Mouse (Mus musculus) v-Abl transformed pro-B cells (cell line): ENCODE results near the gene Spdef.

Experiments
- in situ Hi-C, 2 experiments: fragments of 400-800 bp; cut with MboI; formaldehyde crosslinking; loops; one replicate each; pipeline ENCODE4 v1.15.1; 2025; ENCODE audit not compliant: unreplicated experiment in 2 of 2

The Spdef gene

GRCm38 (mm10) chr17:27732152-27732551, 3.4 kb upstream of the Spdef start:
- in situ Hi-C loops: no loop called here

- in situ Hi-C loops: no loop called here
Measured at GRCm38 (mm10) chr17:27726527-27726926, 2.2 kb downstream of the Spdef start.

- in situ Hi-C loops: no loop called here
Measured at GRCm38 (mm10) chr17:27725412-27725811, 3.3 kb downstream of the Spdef start.

DNA sequence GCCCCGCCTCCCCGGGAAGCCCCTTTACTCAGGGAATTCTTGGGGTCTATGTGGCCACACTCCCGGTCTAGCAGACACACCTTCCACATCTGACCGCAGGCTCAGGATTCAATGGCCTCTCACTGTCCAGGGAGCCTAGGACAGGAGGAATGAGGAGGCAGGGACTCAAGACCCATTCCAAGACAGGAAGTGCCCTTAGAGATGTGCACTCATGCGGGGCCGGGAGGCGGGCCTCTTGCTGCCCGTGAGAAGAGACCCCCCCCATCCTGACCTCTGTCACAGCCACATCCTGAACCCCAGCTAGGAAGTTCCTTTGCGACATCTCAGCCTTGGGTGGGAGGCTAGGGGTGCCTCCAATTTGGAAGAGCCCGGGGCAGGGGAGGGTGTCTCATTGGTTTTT, 3.7 kb downstream of the Spdef start:
- in situ Hi-C loops: no loop called here

- in situ Hi-C loops: no loop called here
Measured at GRCm38 (mm10) chr17:27724327-27724726, 4.4 kb downstream of the Spdef start.

DNA sequence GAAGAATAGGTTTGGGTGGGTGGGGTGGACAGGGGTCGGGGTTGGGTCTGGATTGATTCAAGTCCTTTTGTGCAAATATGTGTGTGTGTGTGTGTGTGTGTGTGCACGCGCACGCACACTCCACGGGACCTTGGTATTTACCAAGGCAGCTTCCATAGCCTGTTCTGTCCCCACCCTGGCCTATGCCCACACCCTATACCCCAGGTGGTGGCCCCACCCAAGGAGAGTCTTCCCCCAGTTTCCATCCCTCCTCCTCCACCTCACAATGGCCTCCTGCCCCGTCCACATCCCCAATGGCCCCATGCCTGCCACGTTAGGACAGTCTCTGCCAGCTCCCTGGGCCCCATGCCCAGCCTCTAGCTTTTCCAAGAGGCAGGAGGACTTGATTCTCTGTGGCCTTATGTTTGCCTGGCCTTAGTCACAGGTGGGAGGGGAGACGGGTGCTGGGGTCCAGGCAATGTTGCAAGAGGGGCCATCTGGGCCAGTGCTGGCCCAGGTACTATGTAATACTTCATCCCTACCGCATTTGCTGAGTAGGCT, 7.6 kb downstream of the Spdef start:
- in situ Hi-C loops: no loop called here

- in situ Hi-C loops: no loop called here
Measured at GRCm38 (mm10) chr17:27720326-27720725, 8.4 kb downstream of the Spdef start.

GRCm38 (mm10) chr17:27719663-27720062, 9.1 kb downstream of the Spdef start:
- in situ Hi-C loops: no loop called here

GRCm38 (mm10) chr17:27718250-27718649, 10.5 kb downstream of the Spdef start:
- in situ Hi-C loops: no loop called here

GRCm38 (mm10) chr17:27716804-27717203, 12.0 kb downstream of the Spdef start:
- in situ Hi-C loops: no loop called here

GRCm38 (mm10) chr17:27712832-27713231, 15.9 kb downstream of the Spdef start:
- in situ Hi-C loops: no loop called here

DNA sequence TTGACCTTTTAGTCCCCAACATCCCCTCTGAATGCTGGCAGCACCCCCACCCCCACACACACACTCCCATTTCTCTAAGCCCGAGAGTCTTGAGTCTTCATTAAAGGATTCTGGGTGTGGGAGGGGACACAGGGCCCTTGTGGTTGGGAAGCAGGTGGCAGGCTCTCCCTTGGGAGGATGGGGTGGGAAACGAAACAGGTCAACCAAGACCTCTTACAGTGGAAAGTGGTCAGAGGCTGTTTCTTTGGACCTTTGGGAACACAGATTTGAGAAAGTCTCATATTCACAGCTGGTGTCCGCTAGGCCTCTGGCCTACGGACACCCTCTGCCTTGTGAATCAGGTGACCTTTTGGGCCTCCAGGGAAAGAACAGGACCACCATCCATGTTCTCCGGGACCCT, 19.1 kb downstream of the Spdef start:
- in situ Hi-C loops: no loop called here

- in situ Hi-C loops: no loop called here
Measured at GRCm38 (mm10) chr17:27707954-27708661, 20.6 kb downstream of the Spdef start.

- in situ Hi-C loops: no loop called here
Measured at GRCm38 (mm10) chr17:27705661-27706060, 23.1 kb downstream of the Spdef start.

DNA sequence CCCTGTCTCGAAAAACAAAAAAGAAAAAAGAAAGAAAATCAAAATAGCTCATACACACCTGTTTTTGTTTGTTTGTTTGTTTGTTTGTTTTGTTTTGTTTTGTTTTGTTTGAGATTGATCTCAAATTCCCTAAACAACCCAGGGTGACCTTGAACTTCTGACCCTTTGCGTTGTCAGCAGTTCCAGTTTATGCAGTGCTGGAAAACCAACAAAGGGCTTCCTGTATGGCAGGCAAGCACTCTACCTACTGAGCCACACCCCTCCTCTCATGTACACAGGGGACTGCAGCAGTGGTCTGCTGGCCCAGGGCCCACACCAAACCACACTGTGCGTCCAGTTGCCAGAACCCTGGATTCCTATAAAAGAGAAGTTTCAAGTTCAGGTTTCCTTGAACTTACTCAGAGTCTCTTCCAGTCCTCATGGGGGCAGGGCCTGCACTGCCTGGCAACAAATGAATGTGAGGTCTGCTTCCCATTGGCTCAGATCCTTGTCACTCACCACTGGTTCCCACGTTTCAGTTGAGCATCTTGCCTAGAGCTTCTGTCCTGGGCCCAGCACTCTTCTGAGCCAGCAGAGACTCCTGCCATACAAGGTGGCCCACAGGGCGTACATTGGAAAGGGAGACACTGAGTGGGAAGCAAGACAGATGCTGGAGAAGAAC, 24.7 kb downstream of the Spdef start:
- in situ Hi-C loops: no loop called here

DNA sequence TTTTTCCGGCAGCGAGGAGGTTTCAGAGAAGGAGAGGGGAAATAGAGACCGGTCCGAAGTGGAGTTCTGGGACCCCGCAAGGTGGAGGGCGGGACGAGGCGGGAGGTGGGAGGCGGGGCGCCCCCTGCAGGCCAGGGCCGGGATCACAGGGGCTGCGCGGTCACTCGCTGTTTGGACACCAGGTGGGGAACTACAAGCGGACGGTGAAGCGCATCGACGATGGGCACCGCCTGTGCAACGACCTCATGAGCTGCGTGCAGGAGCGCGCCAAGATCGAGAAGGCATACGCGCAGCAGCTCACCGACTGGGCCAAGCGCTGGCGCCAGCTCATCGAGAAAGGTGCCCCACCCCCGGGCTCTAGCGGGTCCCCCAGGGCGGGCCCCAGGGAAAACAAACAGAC, 26.2 kb downstream of the Spdef start:
- in situ Hi-C loops: no loop called here

GRCm38 (mm10) chr17:27701856-27702255, 26.9 kb downstream of the Spdef start:
- in situ Hi-C loops: no loop called here

DNA sequence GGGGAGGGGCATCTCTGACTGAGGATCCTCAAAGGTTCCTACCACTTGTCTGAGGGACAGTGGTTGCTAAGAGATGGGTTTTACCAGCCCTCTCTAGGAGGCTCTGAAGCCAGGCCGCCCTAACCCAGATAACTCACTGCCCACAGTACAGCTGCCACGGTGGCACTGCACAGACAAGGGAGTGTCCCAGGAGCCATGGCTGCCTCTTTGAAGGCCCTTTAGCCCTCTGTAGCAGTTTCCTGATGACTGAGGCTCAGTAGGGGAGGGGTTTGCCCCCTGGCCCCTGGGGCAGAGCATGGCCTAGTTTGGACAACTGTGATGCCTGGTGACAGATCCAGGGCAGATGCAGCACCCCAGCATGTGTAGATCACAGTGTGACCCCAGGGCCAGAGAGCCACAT, 27.9 kb downstream of the Spdef start:
- in situ Hi-C loops: no loop called here

GRCm38 (mm10) chr17:27699641-27700244, 29.0 kb downstream of the Spdef start:
- in situ Hi-C loops: no loop called here

- in situ Hi-C loops: no loop called here
Measured at GRCm38 (mm10) chr17:27690993-27691693, 37.6 kb downstream of the Spdef start.

GRCm38 (mm10) chr17:27686395-27686794, 42.4 kb downstream of the Spdef start:
- in situ Hi-C loops: no loop called here
